Mouse (Mus musculus) cortical plate, adult 2 months (tissue): ENCODE measurements around the gene Rasa4.

Experiments
- CTCF ChIP-seq: fragments of 200-500 bp; IDR thresholded peaks from 2 replicates; pipeline ENCODE4 v1.5.1; 2011; ENCODE audit warnings: mild to moderate bottlenecking, control low read depth, low read length; ENCODE audit not compliant: insufficient read depth; ENCODE audit errors: extremely low read depth
- POLR2A ChIP-seq: fragments of 200-500 bp; IDR thresholded peaks from 2 replicates; pipeline ENCODE4 v1.6.1; 2011; ENCODE audit warnings: mild to moderate bottlenecking, low read length, control low read depth; ENCODE audit not compliant: insufficient read depth; ENCODE audit errors: extremely low read depth

- TF ChIP-seq POLR2A = no peak
- TF ChIP-seq CTCF = no peak
These were observed 56.4 kb downstream of the Rasa4 start for GRCm38 (mm10) chr5:136140057-136140482.
